Mouse (Mus musculus) CD4-positive, CD25-positive, alpha-beta regulatory T cell, adult 9 weeks (primary cell): ENCODE measurements around the gene Mbnl1. TPM values are rescaled to one million over a fixed set of nuclear protein-coding genes. Genes with fewer than 3 reads are reported as not detected.

Experiments
- polyA plus RNA-seq: library from polyadenylated mRNA; unstranded; fragments of 100-300 nt; shearing (Covaris generic); gene quantifications from one replicate; pipeline ENCODE4 v1.2.1, GENCODE M21; 2017

Mbnl1 gene
- 921 TPM for polyA plus RNA-seq

DNA sequence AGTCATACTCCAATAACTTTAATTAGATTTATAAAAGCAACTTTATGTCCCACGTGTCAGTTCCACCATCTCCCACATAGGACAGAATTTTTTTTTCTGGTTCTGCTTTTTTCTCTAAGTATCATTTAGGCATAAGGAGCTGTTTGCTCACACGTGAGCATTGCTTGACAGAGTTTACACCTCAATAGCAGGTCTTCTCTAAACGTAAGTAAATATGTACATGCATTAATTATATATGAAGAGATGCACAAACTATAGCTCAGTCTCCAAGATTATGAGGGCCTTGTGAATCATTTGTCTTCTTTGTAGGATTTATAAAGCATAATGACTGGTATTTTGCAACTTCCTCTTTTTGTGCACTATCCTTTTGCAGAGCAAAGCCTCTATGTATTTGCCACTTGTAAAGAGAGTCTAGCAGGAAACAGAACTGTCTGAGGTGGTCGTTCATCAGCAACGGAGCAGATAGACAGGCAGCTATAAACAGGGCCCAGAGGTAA lies at the start of gene Mbnl1:
Gene Mbnl1 (plus strand): TSS at position 150 of the 497 bp plus-strand sequence.

